Mouse (Mus musculus) olfactory bulb, adult 2 months (tissue): ENCODE measurements around the gene A1cf.

Experiments used
- CTCF ChIP-seq: fragments of 200-500 bp; IDR thresholded peaks from 2 replicates; pipeline ENCODE4 v1.5.1; 2012; ENCODE audit warnings: low read depth, mild to moderate bottlenecking, low read length, moderate library complexity; ENCODE audit not compliant: insufficient read depth
- POLR2A ChIP-seq: fragments of 200-500 bp; IDR thresholded peaks from 2 replicates; pipeline ENCODE4 v1.6.1; 2012; ENCODE audit warnings: mild to moderate bottlenecking, low read depth, low read length, moderate library complexity; ENCODE audit not compliant: insufficient read depth

DNA sequence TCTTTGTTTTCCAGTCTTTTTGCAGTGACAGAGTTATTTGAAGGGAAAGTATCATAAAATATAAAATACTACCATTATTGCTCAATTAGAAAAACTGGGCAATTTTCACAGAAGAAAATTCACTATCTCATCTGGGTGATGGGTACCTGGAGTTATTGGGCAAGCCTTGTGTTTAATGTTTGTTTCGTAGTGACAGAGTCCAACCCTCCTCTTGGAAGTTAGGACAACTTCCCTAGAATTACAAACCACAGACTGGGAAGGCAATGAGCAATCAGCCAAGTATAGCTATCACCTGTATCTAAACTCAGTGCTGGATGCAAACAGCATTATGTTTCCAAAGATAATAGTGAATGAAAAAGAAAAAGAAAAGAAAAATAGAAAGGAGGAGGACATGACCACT is 28.1 kb downstream of the A1cf start:
- TF ChIP-seq POLR2A: no peak
- no peak for TF ChIP-seq CTCF
